Mouse (Mus musculus) brown adipose tissue, adult 24 weeks (tissue): Measurements from ENCODE around the gene Hk2. TPM values are rescaled to one million over a fixed set of nuclear protein-coding genes. Genes with fewer than 3 reads are reported as not detected.

Experiments used
- H3K27ac ChIP-seq: fragments of 200-500 bp; replicated peaks from 2 replicates; pipeline ENCODE4 v1.5.1; 2012; ENCODE audit warnings: low read depth, mild to moderate bottlenecking, low read length
- H3K4me1 ChIP-seq: fragments of 200-500 bp; 2 replicates; pipeline ENCODE4 v1.6.1; 2012; ENCODE audit warnings: low read length, mixed read lengths; ENCODE audit not compliant: control insufficient read depth, insufficient read depth, insufficient read length
- H3K4me3 ChIP-seq: fragments of 200-500 bp; 2 replicates; pipeline ENCODE4 v1.5.1; 2012; ENCODE audit warnings: low read depth, mild to moderate bottlenecking, low read length, moderate library complexity; ENCODE audit not compliant: insufficient read depth
- polyA plus RNA-seq: library from polyadenylated mRNA; stranded (reverse); fragments of >200 nt; gene quantifications from 2 replicates; pipeline ENCODE4 v1.2.4, GENCODE M21; 2012; ENCODE audit not compliant: missing spikeins, insufficient read depth, insufficient read length

The Hk2 gene
- polyA plus RNA-seq, 1 experiment, result 216 TPM

- Histone ChIP-seq H3K4me1 (peaks cover 34% of the 10 kb centered on the region), H3K27ac (peak overlapping the region; percentile 94), H3K4me3 (no peak overlapping the region)
Measured at GRCm38 (mm10) chr6:82759241-82759640, 15.0 kb downstream of the Hk2 start.

GRCm38 (mm10) chr6:82756799-82757210 lies 17.4 kb downstream of the Hk2 start:
- peak overlapping the region; percentile 94 for H3K27ac ChIP-seq
- H3K4me3 ChIP-seq, result no peak overlapping the region
- H3K4me1 ChIP-seq, result peaks cover 29% of the 10 kb centered on the region

- peak overlapping the region; percentile 94 for H3K27ac ChIP-seq
- H3K4me3 ChIP-seq, result no peak overlapping the region
- peaks cover 31% of the 10 kb centered on the region for H3K4me1 ChIP-seq
Measured at GRCm38 (mm10) chr6:82756216-82756615, 18.0 kb downstream of the Hk2 start.

GRCm38 (mm10) chr6:82755338-82755737 lies 18.9 kb downstream of the Hk2 start:
- peaks cover 30% of the 10 kb centered on the region for H3K4me1 ChIP-seq

GRCm38 (mm10) chr6:82754769-82755168 lies 19.5 kb downstream of the Hk2 start:
- Histone ChIP-seq H3K4me3 (no peak overlapping the region), H3K4me1 (peaks cover 26% of the 10 kb centered on the region), H3K27ac (peak overlapping the region; percentile 49; the same call in 1 of the 2 replicates)

More at GRCm38 (mm10) chr6:82755338-82755737, 18.9 kb downstream of the Hk2 start:
- Histone ChIP-seq H3K27ac (0 out of 2 replicates have a peak overlapping the region, but pooled peaks have one; percentile 83), H3K4me3 (no peak overlapping the region)

GRCm38 (mm10) chr6:82753638-82754361 lies 20.5 kb downstream of the Hk2 start:
- Histone ChIP-seq H3K27ac (peak overlapping the region; percentile 75), H3K4me3 (no peak overlapping the region), H3K4me1 (peaks cover 23% of the 10 kb centered on the region)

- Histone ChIP-seq H3K4me1 (peaks cover 21% of the 10 kb centered on the region), H3K4me3 (no peak overlapping the region), H3K27ac (peak overlapping the region; percentile 75)
Measured at GRCm38 (mm10) chr6:82753061-82753460, 21.2 kb downstream of the Hk2 start.

GRCm38 (mm10) chr6:82751791-82752190 lies 22.5 kb downstream of the Hk2 start:
- Histone ChIP-seq H3K4me3 (no peak overlapping the region), H3K27ac (peak overlapping the region; percentile 44), H3K4me1 (peaks cover 16% of the 10 kb centered on the region)

GRCm38 (mm10) chr6:82751031-82751430 lies 23.2 kb downstream of the Hk2 start:
- H3K4me1 ChIP-seq, result peaks cover 15% of the 10 kb centered on the region
- peak overlapping the region; percentile 56 for H3K27ac ChIP-seq
- H3K4me3 ChIP-seq, result no peak overlapping the region

- Histone ChIP-seq H3K27ac (0 out of 2 replicates have a peak overlapping the region, but pooled peaks have one; percentile 6), H3K4me1 (peaks cover 11% of the 10 kb centered on the region; the same call in 1 of the 2 replicates), H3K4me3 (no peak overlapping the region)
Measured at GRCm38 (mm10) chr6:82750063-82750462, 24.2 kb downstream of the Hk2 start.

GRCm38 (mm10) chr6:82748106-82748672 lies 26.1 kb downstream of the Hk2 start:
- Histone ChIP-seq H3K4me1 (peaks cover 6% of the 10 kb centered on the region; the same call in 1 of the 2 replicates), H3K27ac (peak overlapping the region; percentile 37), H3K4me3 (no peak overlapping the region)

GRCm38 (mm10) chr6:82747085-82747484 lies 27.2 kb downstream of the Hk2 start:
- Histone ChIP-seq H3K27ac (no peak overlapping the region; the same call in 1 of the 2 replicates), H3K4me3 (no peak overlapping the region), H3K4me1 (peaks cover 4% of the 10 kb centered on the region; the same call in 1 of the 2 replicates)

- Histone ChIP-seq H3K4me1 (no peaks in the 10 kb centered on the region; the same call in 1 of the 2 replicates), H3K27ac (no peak overlapping the region), H3K4me3 (no peak overlapping the region)
Measured at GRCm38 (mm10) chr6:82744553-82744952, 29.7 kb downstream of the Hk2 start.

- peak overlapping the region; percentile 83 for H3K27ac ChIP-seq
- H3K4me3 ChIP-seq, result no peak overlapping the region
- H3K4me1 ChIP-seq, result no peaks in the 10 kb centered on the region
Measured at GRCm38 (mm10) chr6:82741518-82741880, 32.8 kb downstream of the Hk2 start.

- Histone ChIP-seq H3K4me3 (no peak overlapping the region), H3K4me1 (no peaks in the 10 kb centered on the region), H3K27ac (peak overlapping the region; percentile 83)
Measured at GRCm38 (mm10) chr6:82740868-82741517, 33.3 kb downstream of the Hk2 start.
